Mouse (Mus musculus): ENCODE measurements at regions not wholly inside any gene's neighbourhood (a gene's known extent, or its start where the extent isn't known, plus 50 kb on each side); places are given as distances from the start of the nearest gene placed in this dataset.

- no peak for DNase-seq (ENCODE audit: low spot score)
Observed at GRCm38 (mm10) chr8:8274987-8275386, 386.1 kb downstream of the Efnb2 start.

- no peak for DNase-seq (ENCODE audit: low spot score)
Observed at GRCm38 (mm10) chr8:8274211-8274641, 386.8 kb downstream of the Efnb2 start.

- DNase-seq (ENCODE audit: low spot score): no peak
Observed at GRCm38 (mm10) chr8:8258855-8259254, 402.2 kb downstream of the Efnb2 start.

GRCm38 (mm10) chr8:8258231-8258638 is 402.8 kb downstream of the Efnb2 start:
- DNase-seq (ENCODE audit: low spot score): peak; percentile 15

- no peak for DNase-seq (ENCODE audit: low spot score)
Observed at GRCm38 (mm10) chr8:8256327-8256726, 404.7 kb downstream of the Efnb2 start.

- no peak for DNase-seq (ENCODE audit: low spot score)
Observed at GRCm38 (mm10) chr8:8254446-8254845, 406.6 kb downstream of the Efnb2 start.

- DNase-seq (ENCODE audit: low spot score): no peak
Observed at GRCm38 (mm10) chr8:8244599-8244998, 416.4 kb downstream of the Efnb2 start.

- no peak for DNase-seq (ENCODE audit: low spot score)
Observed at GRCm38 (mm10) chr8:8241755-8242501, 419.1 kb downstream of the Efnb2 start.

GRCm38 (mm10) chr8:8241051-8241688 is 419.9 kb downstream of the Efnb2 start:
- DNase-seq (ENCODE audit: low spot score): no peak

GRCm38 (mm10) chr8:8239489-8239888 is 421.6 kb downstream of the Efnb2 start:
- no peak for DNase-seq (ENCODE audit: low spot score)

- DNase-seq (ENCODE audit: low spot score): no peak
Observed at GRCm38 (mm10) chr8:8238051-8238450, 423.0 kb downstream of the Efnb2 start.

GRCm38 (mm10) chr8:8233616-8234015 is 427.4 kb downstream of the Efnb2 start:
- no peak for DNase-seq (ENCODE audit: low spot score)

GRCm38 (mm10) chr8:8233156-8233555 is 427.9 kb downstream of the Efnb2 start:
- no peak for DNase-seq (ENCODE audit: low spot score)

GRCm38 (mm10) chr8:8231996-8232632 is 428.9 kb downstream of the Efnb2 start:
- DNase-seq (ENCODE audit: low spot score): no peak

GRCm38 (mm10) chr8:8231308-8231985 is 429.6 kb downstream of the Efnb2 start:
- no peak for DNase-seq (ENCODE audit: low spot score)

- no peak for DNase-seq (ENCODE audit: low spot score)
Observed at GRCm38 (mm10) chr8:8225994-8226393, 435.0 kb downstream of the Efnb2 start.

- peak; percentile 14 for DNase-seq (ENCODE audit: low spot score)
Observed at GRCm38 (mm10) chr8:8225175-8225830, 435.7 kb downstream of the Efnb2 start.

GRCm38 (mm10) chr8:8220395-8221031 is 440.5 kb downstream of the Efnb2 start:
- DNase-seq (ENCODE audit: low spot score): no peak

- DNase-seq (ENCODE audit: low spot score): no peak
Observed at GRCm38 (mm10) chr8:8219701-8220394, 441.2 kb downstream of the Efnb2 start.

- no peak for DNase-seq (ENCODE audit: low spot score)
Observed at GRCm38 (mm10) chr8:8193036-8193435, 468.0 kb downstream of the Efnb2 start.

GRCm38 (mm10) chr8:8186046-8186445 is 475.0 kb downstream of the Efnb2 start:
- DNase-seq (ENCODE audit: low spot score): no peak
